Mouse (Mus musculus) neural tube, embryonic 15.5 days (tissue): ENCODE measurements at regions not wholly inside any gene's neighbourhood (a gene's known extent, or its start where the extent isn't known, plus 50 kb on each side); places are given as distances from the start of the nearest gene placed in this dataset.

Experiments
- ATAC-seq: fragments of 200-750 bp; cut with Nextera tagmentation; 2 replicates; pipeline ENCODE4 v1.8.0; 2017; ENCODE audit warnings: mild to moderate bottlenecking, moderate TSS enrichment, moderate library complexity; ENCODE audit not compliant: low FRiP score
- H3K27ac ChIP-seq: fragments of 300-500 bp; sonication (generic); replicated peaks from 2 replicates; pipeline ENCODE4 v1.5.1; 2015; ENCODE audit warnings: mild to moderate bottlenecking, inconsistent platforms
- H3K27me3 ChIP-seq: fragments of 300-500 bp; sonication (generic); replicated peaks from 2 replicates; pipeline ENCODE4 v1.6.1; 2015; ENCODE audit warnings: inconsistent platforms
- H3K36me3 ChIP-seq: fragments of 300-500 bp; sonication (generic); 2 replicates; pipeline ENCODE4 v1.6.1; 2015; ENCODE audit warnings: inconsistent platforms
- H3K4me1 ChIP-seq: fragments of 300-500 bp; sonication (generic); 2 replicates; pipeline ENCODE4 v1.6.1; 2015; ENCODE audit warnings: inconsistent platforms
- H3K4me2 ChIP-seq: fragments of 300-500 bp; sonication (generic); 2 replicates; pipeline ENCODE4 v1.6.1; 2015; ENCODE audit warnings: inconsistent platforms, mild to moderate bottlenecking, moderate library complexity
- H3K4me3 ChIP-seq: fragments of 300-500 bp; sonication (generic); replicated peaks from 2 replicates; pipeline ENCODE4 v1.5.1; 2015; ENCODE audit warnings: mild to moderate bottlenecking, inconsistent platforms
- H3K9ac ChIP-seq: fragments of 300-500 bp; sonication (generic); replicated peaks from 2 replicates; pipeline ENCODE4 v1.6.1; 2015; ENCODE audit warnings: mild to moderate bottlenecking, inconsistent platforms
- H3K9me3 ChIP-seq: fragments of 300-500 bp; sonication (generic); replicated peaks from 2 replicates; pipeline ENCODE4 v1.6.1; 2016; ENCODE audit warnings: inconsistent platforms
- WGBS: fragments of 180-500 bp; shearing (Covaris S2); methylation state at CpG from one replicate; pipeline ENCODE4 v1.1.7; 2015; ENCODE audit warnings: mixed read lengths; 5-methylcytosine and 5-hydroxymethylcytosine counted together

DNA sequence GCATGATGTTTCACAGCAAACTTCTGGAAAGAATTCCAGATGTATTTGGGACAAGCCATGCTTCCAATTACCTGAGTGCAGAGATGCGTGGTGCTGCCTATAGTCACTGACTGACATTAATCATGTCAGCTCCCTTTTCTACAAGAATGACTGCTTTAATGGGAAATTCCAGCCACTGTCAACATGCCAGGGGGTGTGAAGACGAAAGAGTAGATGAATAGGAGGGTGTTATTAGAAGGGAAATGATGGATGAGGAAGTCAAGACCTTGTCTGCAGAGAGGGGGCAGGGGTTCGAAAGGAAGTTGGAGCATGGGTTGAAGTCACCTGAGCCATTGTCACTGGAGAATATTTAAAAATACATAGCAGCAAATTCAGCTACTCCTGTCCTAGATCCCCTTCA is 634.6 kb downstream of the Brinp1 start:
- no peak overlapping the region for H3K4me3 ChIP-seq
- no peak overlapping the region for H3K27ac ChIP-seq
- no peak for ATAC-seq
- H3K9ac ChIP-seq, result no peak overlapping the region
- H3K36me3 ChIP-seq, result no peaks in the 10 kb centered on the region
- H3K4me1 ChIP-seq, result no peaks in the 10 kb centered on the region
- H3K27me3 ChIP-seq, result no peaks in the 10 kb centered on the region
- WGBS, result 42% methylated on average over 3 of the region's 3 CpGs
- H3K9me3 ChIP-seq, result no peaks in the 10 kb centered on the region
- no peak overlapping the region for H3K4me2 ChIP-seq

DNA sequence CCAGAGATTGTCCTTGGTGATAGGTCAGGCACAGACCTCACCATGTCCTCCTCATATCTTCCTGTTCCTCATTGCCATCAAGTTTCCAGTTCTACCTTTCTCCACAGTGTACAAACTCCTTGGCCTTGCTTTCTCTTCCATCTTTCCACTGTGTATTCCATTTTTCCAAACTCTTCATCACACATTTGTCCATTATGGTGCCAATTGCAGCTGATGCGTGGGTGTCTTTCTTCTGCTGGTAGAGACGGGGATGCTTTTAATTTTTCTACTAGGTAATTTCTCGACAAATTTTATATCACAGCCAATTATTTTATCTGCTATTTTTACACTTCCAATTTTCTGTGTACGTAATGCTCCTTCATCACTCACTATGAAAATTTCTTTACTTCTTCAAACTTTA is 641.4 kb downstream of the Brinp1 start:
- H3K27me3 ChIP-seq, result no peaks in the 10 kb centered on the region
- H3K27ac ChIP-seq, result no peak overlapping the region
- no peaks in the 10 kb centered on the region for H3K36me3 ChIP-seq
- no peak overlapping the region for H3K4me3 ChIP-seq
- 98% methylated on average over 4 of the region's 4 CpGs for WGBS
- no peak overlapping the region for H3K9ac ChIP-seq
- no peak overlapping the region for H3K4me2 ChIP-seq
- ATAC-seq, result no peak
- H3K4me1 ChIP-seq, result no peaks in the 10 kb centered on the region
- no peaks in the 10 kb centered on the region for H3K9me3 ChIP-seq

DNA sequence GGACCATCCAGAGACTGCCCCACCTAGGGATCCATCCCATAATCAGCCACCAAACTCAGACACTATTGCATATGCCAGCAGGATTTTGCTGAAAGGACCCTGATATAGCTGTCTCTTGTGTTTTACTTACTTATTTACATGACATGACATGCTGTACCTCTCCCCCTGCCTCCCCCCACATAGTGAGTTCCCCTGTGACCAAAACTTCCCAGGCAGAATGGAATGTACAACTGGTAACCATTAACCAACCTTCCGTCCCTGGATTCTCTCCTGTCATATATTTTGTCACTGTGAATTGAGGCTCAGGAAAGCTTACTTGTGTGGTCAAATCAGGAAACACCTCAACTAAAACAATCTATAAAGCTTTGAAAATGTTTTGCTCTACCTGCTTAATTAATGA is 669.4 kb downstream of the Brinp1 start:
- ATAC-seq, result no peak
- Histone ChIP-seq H3K36me3 (no peaks in the 10 kb centered on the region), H3K4me2 (no peak overlapping the region), H3K4me3 (no peak overlapping the region), H3K27ac (no peak overlapping the region), H3K9me3 (no peaks in the 10 kb centered on the region), H3K27me3 (no peaks in the 10 kb centered on the region), H3K9ac (no peak overlapping the region), H3K4me1 (no peaks in the 10 kb centered on the region)
- WGBS, result 53% methylated on average over 1 of the region's 1 CpGs

- Histone ChIP-seq H3K9me3 (no peaks in the 10 kb centered on the region), H3K4me3 (no peak overlapping the region), H3K4me2 (no peak overlapping the region), H3K9ac (no peak overlapping the region), H3K27ac (no peak overlapping the region), H3K36me3 (no peaks in the 10 kb centered on the region), H3K4me1 (no peaks in the 10 kb centered on the region), H3K27me3 (no peaks in the 10 kb centered on the region)
- ATAC-seq, result no peak
- 62% methylated on average over 1 of the region's 1 CpGs for WGBS
Observed at GRCm38 (mm10) chr4:68280903-68281302, 673.3 kb downstream of the Brinp1 start.

GRCm38 (mm10) chr4:68275063-68275708 is 679.0 kb downstream of the Brinp1 start:
- H3K27ac ChIP-seq, result no peak overlapping the region
- WGBS, result 88% methylated on average over 3 of the region's 3 CpGs

More at GRCm38 (mm10) chr4:68275063-68275708, 679.0 kb downstream of the Brinp1 start:
- Histone ChIP-seq H3K27me3 (no peaks in the 10 kb centered on the region), H3K4me1 (no peaks in the 10 kb centered on the region), H3K4me3 (no peak overlapping the region), H3K36me3 (no peaks in the 10 kb centered on the region), H3K9me3 (no peaks in the 10 kb centered on the region), H3K4me2 (no peak overlapping the region), H3K9ac (no peak overlapping the region)
- no peak for ATAC-seq
